In the genomic region with DNA sequence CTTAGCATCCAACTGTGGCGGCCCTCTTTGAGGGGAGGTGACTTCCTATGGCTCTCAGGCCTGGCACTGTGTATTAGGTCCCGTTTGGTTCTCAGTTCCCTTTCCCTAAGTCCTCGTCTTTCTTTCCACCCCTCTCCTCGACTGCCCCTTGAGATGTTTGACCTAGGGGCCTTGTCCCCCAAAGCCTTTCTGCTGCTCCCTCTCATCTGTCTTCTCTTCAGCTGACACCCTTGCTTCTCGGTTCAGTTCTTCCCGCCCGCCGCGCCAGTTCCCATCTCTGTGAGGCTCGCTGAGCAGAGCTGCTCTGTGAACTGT, we compare ENCODE assay signal across 17 mouse cellular contexts. TPM values are rescaled to one million over a fixed set of nuclear protein-coding genes. Genes with fewer than 3 reads are reported as not detected.
A peak's percentile ranks its signal among the peaks of the same experiment; 100 is the strongest.
DNase-seq lines count a peak whose midpoint lies in the region; ATAC-seq and TF ChIP-seq lines count a peak whose summit lies in the region.
"Had no signal": no experiment of that assay in that cellular context is flagged by ENCODE, and none has a peak within 500 bp of the region (broad histone marks: within the 10 kb centered on the region; RNA-seq: fewer than 3 reads in every experiment).

No protein-coding gene starts in this region.

- ATAC-seq in hindbrain, postnatal 0 days = no peak
- no peak for ATAC-seq in hindbrain, embryonic 13.5 days (ENCODE audit: low FRiP score)
- no peak for ATAC-seq in liver, postnatal 0 days
- ATAC-seq in liver, embryonic 11.5 days (replicated peaks; ENCODE audit: low FRiP score) = no peak
- ATAC-seq: forebrain, embryonic 14.5 days; intestine, embryonic 15.5 days; Patski had no signal

- 72% methylated on average over 10 of the region's 10 CpGs for WGBS in hindbrain, postnatal 0 days
- WGBS in hindbrain, embryonic 13.5 days = 81% methylated on average over 10 of the region's 10 CpGs
- 71% methylated on average over 10 of the region's 10 CpGs for WGBS in liver, postnatal 0 days (ENCODE audit: insufficient replicate concordance)
- 87% methylated on average over 10 of the region's 10 CpGs for WGBS in liver, embryonic 11.5 days

- no peaks in the 10 kb centered on the region for H3K27me3 ChIP-seq in hindbrain, postnatal 0 days (ENCODE audit: insufficient read depth, low read length)
- H3K27me3 ChIP-seq in hindbrain, embryonic 13.5 days = no peaks in the 10 kb centered on the region
- no peaks in the 10 kb centered on the region for H3K27me3 ChIP-seq in liver, postnatal 0 days (ENCODE audit: insufficient read depth, low read length)
- no peaks in the 10 kb centered on the region for H3K27me3 ChIP-seq in liver, embryonic 11.5 days (replicated peaks; ENCODE audit: control insufficient read depth, insufficient read depth, low read length)
- H3K27me3 ChIP-seq in E14TG2a.4 (ENCODE audit: insufficient read depth, low read length) = peaks cover 20% of the 10 kb centered on the region
- H3K27me3 ChIP-seq: intestine, embryonic 15.5 days; limb, embryonic 13.5 days; Patski had no signal

- TF ChIP-seq EP300 in liver, postnatal 0 days (IDR thresholded peaks at IDR 0.05; ENCODE audit: low read depth) = no peak

- no peak overlapping the region for H3K4me3 ChIP-seq in hindbrain, postnatal 0 days (ENCODE audit: low read length)
- no peak overlapping the region for H3K4me3 ChIP-seq in hindbrain, embryonic 13.5 days
- no peak overlapping the region for H3K4me3 ChIP-seq in liver, postnatal 0 days (ENCODE audit: low read depth, low read length)
- no peak overlapping the region for H3K4me3 ChIP-seq in liver, embryonic 11.5 days (ENCODE audit: low read depth, low read length)
- H3K4me3 ChIP-seq in E14TG2a.4 (replicated peaks; ENCODE audit: low read length) = peak overlapping the region; percentile 51; the same call in 1 of the 2 replicates
- H3K4me3 ChIP-seq: intestine, embryonic 15.5 days; left cerebral cortex, adult 2 months; limb, embryonic 13.5 days; myocyte had no signal

- peak; percentile 92 for DNase-seq in heart, adult 11 months
- DNase-seq in heart, adult 18-20 months = no peak
- DNase-seq in hindbrain, postnatal 0 days (ENCODE audit: low spot score) = no peak
- DNase-seq in liver, postnatal 0 days = no peak
- DNase-seq in liver, embryonic 11.5 days (ENCODE audit: low spot score) = no peak
- DNase-seq in thymus, postnatal 4 days = no peak
- DNase-seq: right cerebral cortex, postnatal 14 days had no signal

- H3K4me1 ChIP-seq in hindbrain, postnatal 0 days (ENCODE audit: insufficient read depth, low read length) = peaks cover 19% of the 10 kb centered on the region
- peaks cover 32% of the 10 kb centered on the region for H3K4me1 ChIP-seq in hindbrain, embryonic 13.5 days (replicated peaks)
- H3K4me1 ChIP-seq in liver, postnatal 0 days (ENCODE audit: insufficient read depth) = peaks cover 15% of the 10 kb centered on the region
- H3K4me1 ChIP-seq in liver, embryonic 11.5 days (replicated peaks; ENCODE audit: control insufficient read depth, insufficient read depth, low read length) = peaks cover 18% of the 10 kb centered on the region
- H3K4me1 ChIP-seq in E14TG2a.4 (replicated peaks; ENCODE audit: low read depth, low read length) = peaks cover 87% of the 10 kb centered on the region

- H3K9ac ChIP-seq in hindbrain, postnatal 0 days (replicated peaks; ENCODE audit: low read length) = no peak overlapping the region
- H3K9ac ChIP-seq in hindbrain, embryonic 13.5 days = no peak overlapping the region
- H3K9ac ChIP-seq in liver, postnatal 0 days (replicated peaks) = no peak overlapping the region
- H3K9ac ChIP-seq in liver, embryonic 11.5 days (ENCODE audit: low read depth, low read length) = no peak overlapping the region
- H3K9ac ChIP-seq: intestine, embryonic 15.5 days; limb, embryonic 13.5 days had no signal

- H3K36me3 ChIP-seq in hindbrain, postnatal 0 days (ENCODE audit: insufficient read depth, low read length) = peaks cover 6% of the 10 kb centered on the region; the same call in 1 of the 2 replicates
- H3K36me3 ChIP-seq in hindbrain, embryonic 13.5 days = peaks cover 78% of the 10 kb centered on the region
- peaks cover 59% of the 10 kb centered on the region for H3K36me3 ChIP-seq in liver, postnatal 0 days (replicated peaks; ENCODE audit: insufficient read depth, low read length)
- H3K36me3 ChIP-seq in liver, embryonic 11.5 days (ENCODE audit: control insufficient read depth, insufficient read depth, low read length) = peaks cover 81% of the 10 kb centered on the region
- H3K36me3 ChIP-seq in E14TG2a.4 (ENCODE audit: insufficient read depth, low read length) = peaks cover 84% of the 10 kb centered on the region

- H3K27ac ChIP-seq in hindbrain, postnatal 0 days = peak overlapping the region; percentile 22; the same call in 1 of the 2 replicates
- H3K27ac ChIP-seq in hindbrain, embryonic 13.5 days = no peak overlapping the region
- H3K27ac ChIP-seq in liver, postnatal 0 days (ENCODE audit: low read depth) = peak overlapping the region; percentile 51; the same call in 1 of the 2 replicates
- no peak overlapping the region for H3K27ac ChIP-seq in liver, embryonic 11.5 days (ENCODE audit: low read depth, low read length)
- H3K27ac ChIP-seq: intestine, embryonic 15.5 days; left cerebral cortex, adult 2 months had no signal

- no peak for TF ChIP-seq CTCF in hindbrain, postnatal 0 days (IDR thresholded peaks at IDR 0.05; ENCODE audit: low read depth)
- no peak for TF ChIP-seq CTCF in liver, postnatal 0 days (IDR thresholded peaks at IDR 0.05; ENCODE audit: low read depth)
- TF ChIP-seq CTCF in E14TG2a.4 (conservative IDR thresholded peaks at IDR 0.05; ENCODE audit: low read length) = no peak

- no peak overlapping the region for H3K4me2 ChIP-seq in hindbrain, postnatal 0 days (ENCODE audit: low read depth, low read length)
- H3K4me2 ChIP-seq in hindbrain, embryonic 13.5 days = no peak overlapping the region
- no peak overlapping the region for H3K4me2 ChIP-seq in liver, postnatal 0 days (ENCODE audit: low read depth, low read length)
- H3K4me2 ChIP-seq in liver, embryonic 11.5 days = no peak overlapping the region
- H3K4me2 ChIP-seq: intestine, embryonic 15.5 days; limb, embryonic 13.5 days; midbrain, embryonic 11.5 days had no signal

- H3K9me3 ChIP-seq in hindbrain, postnatal 0 days (ENCODE audit: low read length) = no peaks in the 10 kb centered on the region
- no peaks in the 10 kb centered on the region for H3K9me3 ChIP-seq in hindbrain, embryonic 13.5 days
- H3K9me3 ChIP-seq in liver, postnatal 0 days (ENCODE audit: low read length) = no peaks in the 10 kb centered on the region
- no peaks in the 10 kb centered on the region for H3K9me3 ChIP-seq in liver, embryonic 11.5 days (ENCODE audit: control insufficient read depth, low read length)
- no peaks in the 10 kb centered on the region for H3K9me3 ChIP-seq in E14TG2a.4 (ENCODE audit: low read length)
- H3K9me3 ChIP-seq: intestine, embryonic 15.5 days; limb, embryonic 13.5 days had no signal

RNA-seq across cellular contexts. Expression of gene Nt5dc2, which starts 6.4 kb away (rescaled TPM):
- total RNA-seq in heart, adult 18-20 months (2021) = 10 to 100 TPM; 19.2 TPM
- 209 and 236 TPM in 2 replicates for total RNA-seq in hindbrain, postnatal 0 days (2014; rRNA removed)
- polyA plus RNA-seq in hindbrain, postnatal 0 days (2015; fragmentation: Nextera tagmentation; extraction: Ambion mirVana) = 203 and 204 TPM in 2 replicates
- polyA plus RNA-seq in hindbrain, embryonic 13.5 days (2015; fragmentation: Nextera tagmentation; extraction: Ambion mirVana) = 273 and 282 TPM in 2 replicates
- 45.3 and 48.5 TPM in 2 replicates for polyA plus RNA-seq in liver, postnatal 0 days (2015; fragmentation: Nextera tagmentation; extraction: Ambion mirVana)
- 401 and 406 TPM in 2 replicates for polyA plus RNA-seq in liver, embryonic 11.5 days (2014; fragmentation: Nextera tagmentation; extraction: Ambion mirVana)

RNA-seq across cellular contexts. Expression of gene Smim4, which starts 8.5 kb away (rescaled TPM):
- 10 to 100 TPM; 74.5 to 87.4 TPM for total RNA-seq in heart, adult 18-20 months (2021)
- total RNA-seq in hindbrain, postnatal 0 days (2014; rRNA removed) = 0.93 and 5.0 TPM in 2 replicates
- polyA plus RNA-seq in hindbrain, postnatal 0 days (2015; fragmentation: Nextera tagmentation; extraction: Ambion mirVana) = 59.5 and 64.8 TPM in 2 replicates
- 83.1 and 83.2 TPM in 2 replicates for polyA plus RNA-seq in hindbrain, embryonic 13.5 days (2015; fragmentation: Nextera tagmentation; extraction: Ambion mirVana)
- 76.1 and 79.2 TPM in 2 replicates for polyA plus RNA-seq in liver, postnatal 0 days (2015; fragmentation: Nextera tagmentation; extraction: Ambion mirVana)
- 90.3 and 107 TPM in 2 replicates for polyA plus RNA-seq in liver, embryonic 11.5 days (2014; fragmentation: Nextera tagmentation; extraction: Ambion mirVana)

RNA-seq across cellular contexts. Expression of gene Stab1, which starts 31.2 kb away (rescaled TPM):
- 10 to 100 TPM; 63.2 to 64.1 TPM for total RNA-seq in heart, adult 18-20 months (2021)
- 31.2 and 35.4 TPM in 2 replicates for total RNA-seq in hindbrain, postnatal 0 days (2014; rRNA removed)
- 10.5 and 11.5 TPM in 2 replicates for polyA plus RNA-seq in hindbrain, postnatal 0 days (2015; fragmentation: Nextera tagmentation; extraction: Ambion mirVana)
- 24.8 and 25.2 TPM in 2 replicates for polyA plus RNA-seq in hindbrain, embryonic 13.5 days (2015; fragmentation: Nextera tagmentation; extraction: Ambion mirVana)
- polyA plus RNA-seq in liver, postnatal 0 days (2015; fragmentation: Nextera tagmentation; extraction: Ambion mirVana) = 34.7 and 42.5 TPM in 2 replicates
- 25.3 and 39.9 TPM in 2 replicates for polyA plus RNA-seq in liver, embryonic 11.5 days (2014; fragmentation: Nextera tagmentation; extraction: Ambion mirVana)
- total RNA-seq: hematopoietic stem cell, adult 5-6 weeks had no signal

Comparison
In these comparisons a context has a peak if more than half of its experiments do, and no peak if none do; other contexts are left out.
1. H3K27ac ChIP-seq: peak in hindbrain, postnatal 0 days (single experiment) and liver, postnatal 0 days (single experiment); none in hindbrain, embryonic 13.5 days (single experiment) and liver, embryonic 11.5 days (single experiment).